Mouse (Mus musculus): ENCODE measurements around the gene Cyp4x1. TPM values are rescaled to one million over a fixed set of nuclear protein-coding genes. Genes with fewer than 3 reads are reported as not detected.

Cyp4x1 gene
- total and polyA plus RNA-seq, 2 experiments from 2014 or later, result 11.3 to 24.7 TPM

- ATAC-seq (ENCODE audit: low FRiP score), result no peak
- Histone ChIP-seq H3K27me3 (ENCODE audit: insufficient read depth, low read length) (no peaks in the 10 kb centered on the region), H3K4me2 (ENCODE audit: low read depth, low read length, poor library complexity, severe bottlenecking) (no peak overlapping the region), H3K27ac (ENCODE audit: low read depth, low read length) (no peak overlapping the region), H3K9ac (replicated peaks; ENCODE audit: low read length, poor library complexity, severe bottlenecking) (no peak overlapping the region), H3K36me3 (ENCODE audit: insufficient read depth, low read length) (no peaks in the 10 kb centered on the region), H3K9me3 (ENCODE audit: low read length) (no peaks in the 10 kb centered on the region), H3K4me3 (ENCODE audit: low read depth, low read length) (no peak overlapping the region), H3K4me1 (ENCODE audit: insufficient read depth, low read length) (no peaks in the 10 kb centered on the region)
- peak; percentile 33 for TF ChIP-seq CTCF (IDR thresholded peaks at IDR 0.05)
- 24% methylated on average over 5 of the region's 5 CpGs for WGBS
- DNase-seq (ENCODE audit: low spot score), result no peak
Measured at GRCm38 (mm10) chr4:115113266-115113665, 20.8 kb downstream of the Cyp4x1 start.

DNA sequence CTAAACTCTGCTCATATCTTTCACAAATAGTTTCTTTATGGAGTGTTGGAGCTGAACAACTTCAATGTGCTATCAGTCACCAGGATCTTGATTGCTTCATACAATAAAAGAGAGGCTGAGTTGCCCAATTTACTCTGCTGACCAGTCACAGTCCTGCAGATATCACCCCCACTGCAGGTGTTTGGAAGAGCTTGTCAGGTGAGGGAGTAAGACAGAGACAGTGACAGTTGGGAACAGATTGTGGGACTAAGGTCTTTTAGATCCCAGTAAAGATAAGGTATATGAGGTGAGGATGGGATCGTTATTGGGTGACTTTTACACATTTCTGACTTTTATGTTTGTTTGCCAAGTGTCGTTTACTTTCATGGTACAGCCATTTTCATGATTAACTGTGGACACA lies 22.9 kb downstream of the Cyp4x1 start:
- H3K9ac ChIP-seq (replicated peaks; ENCODE audit: low read length, poor library complexity, severe bottlenecking), result no peak overlapping the region
- WGBS, result 88% methylated on average over 2 of the region's 2 CpGs
- no peaks in the 10 kb centered on the region for H3K9me3 ChIP-seq (ENCODE audit: low read length)
- no peak overlapping the region for H3K4me2 ChIP-seq (ENCODE audit: low read depth, low read length, poor library complexity, severe bottlenecking)
- no peak for TF ChIP-seq CTCF (IDR thresholded peaks at IDR 0.05)
- no peak overlapping the region for H3K27ac ChIP-seq (ENCODE audit: low read depth, low read length)
- no peaks in the 10 kb centered on the region for H3K36me3 ChIP-seq (ENCODE audit: insufficient read depth, low read length)
- DNase-seq (ENCODE audit: low spot score) (no peak), ATAC-seq (ENCODE audit: low FRiP score) (no peak)
- no peaks in the 10 kb centered on the region for H3K4me1 ChIP-seq (ENCODE audit: insufficient read depth, low read length)
- no peak overlapping the region for H3K4me3 ChIP-seq (ENCODE audit: low read depth, low read length)
- no peaks in the 10 kb centered on the region for H3K27me3 ChIP-seq (ENCODE audit: insufficient read depth, low read length)

DNA sequence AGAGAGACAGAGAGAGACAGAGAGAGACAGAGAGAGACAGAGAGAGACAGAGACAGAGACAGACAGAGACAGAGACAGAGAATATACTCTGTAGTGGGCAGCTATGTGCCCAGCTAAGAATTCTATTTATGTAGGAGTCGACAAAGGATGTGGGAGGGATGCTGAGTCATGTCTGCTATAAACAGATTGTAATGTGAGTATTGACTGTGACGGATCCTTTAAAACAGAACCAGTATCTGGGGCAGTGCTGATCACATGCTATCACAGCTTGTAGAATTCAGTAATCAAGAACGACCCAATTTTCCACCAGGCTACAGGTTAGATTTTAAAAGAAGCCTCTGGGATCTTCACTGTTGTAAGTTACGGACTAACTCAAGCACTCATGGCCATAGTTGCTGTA lies 30.6 kb downstream of the Cyp4x1 start:
- no peaks in the 10 kb centered on the region for H3K9me3 ChIP-seq (ENCODE audit: low read length)
- no peaks in the 10 kb centered on the region for H3K36me3 ChIP-seq (ENCODE audit: insufficient read depth, low read length)
- no peak overlapping the region for H3K9ac ChIP-seq (replicated peaks; ENCODE audit: low read length, poor library complexity, severe bottlenecking)
- H3K4me2 ChIP-seq (ENCODE audit: low read depth, low read length, poor library complexity, severe bottlenecking), result no peak overlapping the region
- ATAC-seq (ENCODE audit: low FRiP score) (no peak), DNase-seq (ENCODE audit: low spot score) (no peak)
- TF ChIP-seq CTCF (IDR thresholded peaks at IDR 0.05), result no peak
- H3K27ac ChIP-seq (ENCODE audit: low read depth, low read length), result no peak overlapping the region
- no peaks in the 10 kb centered on the region for H3K4me1 ChIP-seq (ENCODE audit: insufficient read depth, low read length)
- WGBS, result 58% methylated on average over 4 of the region's 4 CpGs
- peaks cover 4% of the 10 kb centered on the region; the same call in 1 of the 2 replicates for H3K27me3 ChIP-seq (ENCODE audit: insufficient read depth, low read length)
- H3K4me3 ChIP-seq (ENCODE audit: low read depth, low read length), result no peak overlapping the region

GRCm38 (mm10) chr4:115101682-115102081 lies 32.4 kb downstream of the Cyp4x1 start:
- DNase-seq (ENCODE audit: low spot score), result peak; percentile 85
- no peaks in the 10 kb centered on the region for H3K9me3 ChIP-seq (ENCODE audit: low read length)
- H3K27me3 ChIP-seq (ENCODE audit: insufficient read depth, low read length), result peaks cover 6% of the 10 kb centered on the region; the same call in 1 of the 2 replicates
- no peak overlapping the region for H3K4me2 ChIP-seq (ENCODE audit: low read depth, low read length, poor library complexity, severe bottlenecking)
- H3K36me3 ChIP-seq (ENCODE audit: insufficient read depth, low read length), result no peaks in the 10 kb centered on the region
- H3K4me3 ChIP-seq (ENCODE audit: low read depth, low read length), result no peak overlapping the region
- peak; percentile 71; the same call in 1 of the 2 replicates for ATAC-seq (ENCODE audit: low FRiP score)
- peak; percentile 99 for TF ChIP-seq CTCF (IDR thresholded peaks at IDR 0.05)
- no peak overlapping the region for H3K27ac ChIP-seq (ENCODE audit: low read depth, low read length)
- no peak overlapping the region for H3K9ac ChIP-seq (replicated peaks; ENCODE audit: low read length, poor library complexity, severe bottlenecking)
- peaks cover 5% of the 10 kb centered on the region; the same call in 1 of the 2 replicates for H3K4me1 ChIP-seq (ENCODE audit: insufficient read depth, low read length)
- 41% methylated on average over 6 of the region's 6 CpGs for WGBS

GRCm38 (mm10) chr4:115097146-115097496 lies 37.0 kb downstream of the Cyp4x1 start:
- Histone ChIP-seq H3K9ac (replicated peaks; ENCODE audit: low read length, poor library complexity, severe bottlenecking) (peak overlapping the region; percentile 42), H3K4me1 (ENCODE audit: insufficient read depth, low read length) (peaks cover 17% of the 10 kb centered on the region; the same call in 1 of the 2 replicates), H3K27ac (ENCODE audit: low read depth, low read length) (no peak overlapping the region), H3K4me2 (ENCODE audit: low read depth, low read length, poor library complexity, severe bottlenecking) (peak overlapping the region; percentile 92), H3K4me3 (ENCODE audit: low read depth, low read length) (peak overlapping the region; percentile 18; the same call in 1 of the 2 replicates), H3K27me3 (ENCODE audit: insufficient read depth, low read length) (peaks cover 13% of the 10 kb centered on the region), H3K36me3 (ENCODE audit: insufficient read depth, low read length) (no peaks in the 10 kb centered on the region), H3K9me3 (ENCODE audit: low read length) (no peaks in the 10 kb centered on the region)
- DNase-seq (ENCODE audit: low spot score) (peak; percentile 51), ATAC-seq (ENCODE audit: low FRiP score) (no peak)
- peak; percentile 81 for TF ChIP-seq CTCF (IDR thresholded peaks at IDR 0.05)
- WGBS, result 1% methylated on average over 6 of the region's 6 CpGs

- no peaks in the 10 kb centered on the region for H3K9me3 ChIP-seq (ENCODE audit: low read length)
- peak overlapping the region; percentile 92 for H3K4me2 ChIP-seq (ENCODE audit: low read depth, low read length, poor library complexity, severe bottlenecking)
- no peak for DNase-seq (ENCODE audit: low spot score)
- no peak for TF ChIP-seq CTCF (IDR thresholded peaks at IDR 0.05)
- H3K4me1 ChIP-seq (ENCODE audit: insufficient read depth, low read length), result peaks cover 17% of the 10 kb centered on the region; the same call in 1 of the 2 replicates
- H3K27me3 ChIP-seq (ENCODE audit: insufficient read depth, low read length), result peaks cover 13% of the 10 kb centered on the region
- no peaks in the 10 kb centered on the region for H3K36me3 ChIP-seq (ENCODE audit: insufficient read depth, low read length)
- peak overlapping the region; percentile 59 for H3K9ac ChIP-seq (replicated peaks; ENCODE audit: low read length, poor library complexity, severe bottlenecking)
- WGBS, result 16% methylated on average over 11 of the region's 11 CpGs
- H3K4me3 ChIP-seq (ENCODE audit: low read depth, low read length), result peak overlapping the region; percentile 43
- H3K27ac ChIP-seq (ENCODE audit: low read depth, low read length), result no peak overlapping the region
- ATAC-seq (ENCODE audit: low FRiP score), result 0 out of 2 replicates have a peak, but pooled peaks have one; percentile 8
Measured at GRCm38 (mm10) chr4:115096435-115097145, 37.5 kb downstream of the Cyp4x1 start.

Data from midbrain, postnatal 0 days (tissue).